Mouse (Mus musculus): Measurements from ENCODE around the gene Mypop. TPM values are rescaled to one million over a fixed set of nuclear protein-coding genes. Genes with fewer than 3 reads are reported as not detected.
A peak's percentile ranks its signal among the peaks of the same experiment; 100 is the strongest.

Gene Mypop
- polyA plus RNA-seq, 1 experiment from 2014 or later, result 4.0 TPM

DNA sequence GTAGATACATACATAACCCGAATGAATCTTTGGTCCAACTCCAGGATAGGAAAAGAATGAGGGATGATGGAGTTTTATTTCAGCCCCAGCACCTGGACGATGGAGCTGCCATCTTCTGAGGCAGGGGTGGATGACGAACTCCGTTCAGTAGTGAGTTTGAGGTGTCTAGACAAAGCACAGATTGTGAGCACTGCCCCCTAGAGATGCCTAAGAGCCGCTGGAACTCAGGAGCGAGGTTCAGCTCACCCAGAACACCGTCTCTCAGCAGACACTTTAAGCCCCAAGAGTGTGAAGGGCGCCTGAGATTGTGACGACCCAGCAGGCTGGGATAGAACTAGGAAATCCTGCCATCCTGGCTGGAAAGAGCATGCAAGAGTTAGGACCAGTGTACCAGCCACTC, 7.8 kb downstream of the Mypop start:
- Histone ChIP-seq H3K4me1 (peaks cover 34% of the 10 kb centered on the region), H3K4me3 (no peak overlapping the region), H3K9me3 (replicated peaks) (no peaks in the 10 kb centered on the region), H3K36me3 (peaks cover 18% of the 10 kb centered on the region), H3K27me3 (ENCODE audit: low read depth, poor library complexity, severe bottlenecking) (peaks cover 6% of the 10 kb centered on the region), H3K27ac (no peak overlapping the region)
- WGBS, result 55% methylated on average over 9 of the region's 9 CpGs
- DNase-seq (ENCODE audit: low spot score), result no peak

DNA sequence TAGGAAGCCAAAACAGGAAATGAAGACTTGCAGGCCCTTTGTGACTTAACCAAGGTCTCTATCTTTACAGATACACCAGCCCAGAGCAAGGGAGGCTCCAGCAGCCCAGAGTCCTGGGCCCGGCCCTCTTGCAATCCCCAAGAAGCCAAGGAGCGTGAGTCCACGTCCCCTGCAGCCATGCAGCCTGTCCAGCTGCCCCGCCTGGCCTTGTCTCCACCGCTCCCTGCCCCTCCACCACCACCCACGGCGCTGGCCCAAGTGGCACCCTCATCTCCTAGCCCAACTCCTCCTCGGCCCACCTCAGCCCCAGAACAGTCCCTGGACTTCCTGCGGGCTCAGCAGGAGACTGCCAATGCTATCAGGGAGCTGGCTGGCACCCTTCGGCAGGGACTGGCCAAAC, 9.4 kb downstream of the Mypop start:
- Histone ChIP-seq H3K9me3 (replicated peaks) (no peaks in the 10 kb centered on the region), H3K4me1 (peaks cover 46% of the 10 kb centered on the region), H3K4me3 (peak overlapping the region; percentile 46), H3K36me3 (peaks cover 25% of the 10 kb centered on the region), H3K27me3 (ENCODE audit: low read depth, poor library complexity, severe bottlenecking) (no peaks in the 10 kb centered on the region), H3K27ac (peak overlapping the region; percentile 80)
- no peak for DNase-seq (ENCODE audit: low spot score)
- 52% methylated on average over 10 of the region's 10 CpGs for WGBS

DNA sequence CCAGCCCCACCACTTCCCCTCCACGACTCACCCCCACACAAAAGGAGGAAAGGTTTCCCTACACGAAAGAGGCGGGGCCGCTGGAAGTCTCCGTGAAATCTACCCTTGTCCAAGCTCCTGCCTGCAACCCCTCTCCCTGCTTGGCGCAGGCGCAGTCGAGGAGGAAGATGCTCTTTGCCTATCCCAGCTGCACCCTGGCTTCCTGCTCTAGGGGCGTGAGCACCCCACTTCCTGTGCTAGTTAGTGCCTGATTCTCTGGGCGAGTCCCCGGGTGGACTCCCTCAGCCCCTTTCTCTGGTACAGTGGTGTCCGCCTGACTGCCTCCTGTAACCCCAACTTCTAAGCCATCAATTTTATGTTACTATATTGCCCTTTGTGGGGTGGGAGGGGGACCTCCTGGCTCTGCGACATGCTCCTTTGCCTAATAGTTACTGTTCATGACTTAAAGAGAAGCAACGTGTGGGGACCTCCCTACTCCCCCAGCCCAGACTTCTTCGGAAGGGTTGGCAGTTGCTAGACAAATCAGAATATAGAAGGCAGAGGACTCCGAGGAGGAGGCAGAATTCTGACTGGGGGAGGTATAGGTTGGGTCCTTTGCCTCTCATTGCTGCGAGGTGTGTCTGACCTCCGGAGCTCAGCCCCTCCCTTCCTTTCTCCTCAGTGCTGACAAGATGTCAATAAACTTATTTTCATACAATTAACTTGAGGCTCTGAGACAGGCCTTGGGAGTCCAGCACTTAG, 10.2 kb downstream of the Mypop start:
- DNase-seq (ENCODE audit: low spot score), result no peak
- no peaks in the 10 kb centered on the region for H3K27me3 ChIP-seq (ENCODE audit: low read depth, poor library complexity, severe bottlenecking)
- H3K4me3 ChIP-seq, result peak overlapping the region; percentile 46
- H3K27ac ChIP-seq, result peak overlapping the region; percentile 80
- peaks cover 55% of the 10 kb centered on the region for H3K4me1 ChIP-seq
- H3K36me3 ChIP-seq, result peaks cover 28% of the 10 kb centered on the region
- 31% methylated on average over 18 of the region's 18 CpGs for WGBS
- no peaks in the 10 kb centered on the region for H3K9me3 ChIP-seq (replicated peaks)

DNA sequence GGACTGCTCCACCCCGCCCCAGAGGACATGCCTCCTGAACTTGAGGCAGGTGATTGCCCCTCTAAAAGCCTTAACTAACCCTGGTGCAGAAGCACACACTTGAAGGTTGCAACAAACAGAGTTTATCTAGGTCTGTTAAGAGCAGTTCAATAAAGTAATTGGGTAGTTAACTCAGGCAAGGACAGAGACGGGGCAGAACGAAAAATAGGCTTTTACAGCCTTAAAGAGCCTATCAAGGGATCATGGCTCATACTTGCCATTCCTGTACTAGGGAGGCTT, 10.7 kb downstream of the Mypop start:
- 53% methylated on average over 3 of the region's 3 CpGs for WGBS
- H3K4me3 ChIP-seq, result no peak overlapping the region; the same call in 1 of the 2 replicates
- H3K9me3 ChIP-seq (replicated peaks), result no peaks in the 10 kb centered on the region
- H3K27me3 ChIP-seq (ENCODE audit: low read depth, poor library complexity, severe bottlenecking), result no peaks in the 10 kb centered on the region
- peaks cover 60% of the 10 kb centered on the region for H3K4me1 ChIP-seq
- no peak for DNase-seq (ENCODE audit: low spot score)
- peaks cover 28% of the 10 kb centered on the region for H3K36me3 ChIP-seq
- no peak overlapping the region; the same call in 1 of the 2 replicates for H3K27ac ChIP-seq

DNA sequence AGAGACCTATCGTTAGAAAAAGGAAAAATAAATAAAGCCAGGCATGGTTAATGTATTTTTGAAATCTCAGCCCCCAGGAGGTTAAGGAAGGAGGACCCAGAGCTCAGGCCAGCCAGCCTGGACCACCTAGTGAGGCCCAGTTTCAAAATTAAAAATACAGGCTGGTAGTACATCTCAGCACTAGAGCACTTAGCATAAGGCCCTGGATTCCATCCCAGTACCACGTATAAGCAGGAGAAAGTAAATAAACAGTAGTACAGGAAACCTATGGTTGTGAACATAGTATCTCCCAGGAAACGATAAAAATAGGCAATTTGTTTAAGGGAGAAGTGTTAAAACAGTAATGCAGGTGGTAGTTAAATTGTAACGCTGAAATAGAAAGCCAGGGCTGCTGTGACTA, 11.1 kb downstream of the Mypop start:
- Histone ChIP-seq H3K27me3 (ENCODE audit: low read depth, poor library complexity, severe bottlenecking) (no peaks in the 10 kb centered on the region), H3K4me3 (peak overlapping the region; percentile 53), H3K27ac (peak overlapping the region; percentile 87), H3K36me3 (peaks cover 32% of the 10 kb centered on the region), H3K9me3 (replicated peaks) (no peaks in the 10 kb centered on the region), H3K4me1 (peaks cover 63% of the 10 kb centered on the region)
- DNase-seq (ENCODE audit: low spot score), result no peak
- WGBS, result 37% methylated on average over 4 of the region's 4 CpGs

DNA sequence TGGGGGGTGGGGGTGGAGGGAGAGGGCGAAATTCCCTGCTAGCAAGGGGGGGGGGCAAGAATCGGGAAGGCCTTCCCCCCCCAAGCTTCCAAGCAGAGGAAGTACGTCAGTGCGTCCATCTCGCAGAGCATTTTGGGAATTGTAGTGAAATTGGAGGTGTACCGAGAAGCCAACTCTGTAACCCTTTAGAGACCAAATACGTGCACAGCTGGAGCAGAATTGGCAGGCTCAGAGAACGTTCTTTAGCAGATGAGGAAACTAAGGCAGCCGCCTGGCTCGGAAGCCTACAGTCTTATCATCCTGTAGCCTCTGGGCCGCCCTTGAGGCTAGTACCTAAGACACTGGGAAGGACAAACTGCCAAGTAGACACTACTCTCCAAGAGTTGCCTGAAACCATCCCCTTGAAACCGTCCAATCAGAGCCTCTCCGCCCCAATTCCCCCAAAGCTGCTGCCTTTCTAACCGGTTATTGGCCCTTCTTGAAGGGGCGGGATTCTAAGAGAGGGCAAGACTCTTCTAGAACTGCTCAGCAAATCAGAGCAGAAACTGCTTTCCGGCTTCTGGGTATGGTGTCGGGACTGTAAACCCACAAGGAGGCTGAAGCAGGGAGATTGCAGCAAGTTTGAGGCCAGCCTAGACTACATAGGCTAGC, 11.9 kb downstream of the Mypop start:
- Histone ChIP-seq H3K9me3 (replicated peaks) (no peaks in the 10 kb centered on the region), H3K4me1 (peaks cover 72% of the 10 kb centered on the region), H3K27ac (peak overlapping the region; percentile 87), H3K4me3 (peak overlapping the region; percentile 53), H3K27me3 (ENCODE audit: low read depth, poor library complexity, severe bottlenecking) (no peaks in the 10 kb centered on the region), H3K36me3 (peaks cover 32% of the 10 kb centered on the region)
- 3% methylated on average over 17 of the region's 17 CpGs for WGBS
- DNase-seq (ENCODE audit: low spot score), result peak; percentile 80

DNA sequence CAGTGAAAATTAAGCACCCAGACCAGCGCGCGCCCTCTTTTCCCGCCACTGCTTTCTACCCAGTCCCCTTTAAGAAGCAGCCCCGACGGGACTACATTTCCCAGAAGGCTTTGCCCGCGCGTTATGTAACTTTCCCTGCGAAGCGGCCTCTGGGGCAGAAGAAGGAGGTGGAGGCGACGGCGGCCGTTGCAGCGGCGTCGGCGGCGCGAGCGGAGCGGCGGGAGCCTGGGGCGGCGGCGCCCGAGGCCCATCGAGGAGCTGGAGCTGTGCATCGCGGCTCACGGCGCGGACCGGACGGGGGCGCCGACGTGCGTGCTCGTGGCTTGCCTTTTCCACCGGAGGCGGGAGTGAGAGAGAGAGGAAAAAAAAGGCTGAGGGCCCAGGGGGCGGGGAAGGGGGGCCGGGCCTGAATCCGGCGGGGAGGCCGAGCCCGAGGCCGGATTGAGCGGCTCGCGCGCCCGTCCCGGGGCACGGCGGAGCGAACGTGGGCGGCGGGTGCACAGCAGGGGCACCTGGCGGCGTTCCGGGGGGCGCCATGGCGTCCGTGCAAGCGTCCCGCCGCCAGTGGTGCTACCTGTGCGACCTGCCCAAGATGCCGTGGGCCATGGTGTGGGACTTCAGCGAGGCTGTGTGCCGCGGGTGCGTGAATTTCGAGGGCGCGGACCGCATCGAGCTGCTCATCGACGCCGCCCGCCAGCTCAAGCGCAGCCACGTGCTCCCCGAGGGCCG, 13.0 kb downstream of the Mypop start, which contains the start of gene Irf2bp1:
Gene Irf2bp1 (plus strand): TSS at position 143 of the 729 bp plus-strand sequence.
- Histone ChIP-seq H3K4me1 (peaks cover 73% of the 10 kb centered on the region), H3K27me3 (ENCODE audit: low read depth, poor library complexity, severe bottlenecking) (no peaks in the 10 kb centered on the region), H3K36me3 (peaks cover 34% of the 10 kb centered on the region), H3K9me3 (replicated peaks) (no peaks in the 10 kb centered on the region), H3K27ac (peak within 1 kb of the TSS; percentile 96), H3K4me3 (peak within 1 kb of the TSS; percentile 94)
- whole genome bisulfite sequencing, result 0% methylated on average over 83 of the region's 90 CpGs
- peak; percentile 95 for DNase-seq (ENCODE audit: low spot score)

DNA sequence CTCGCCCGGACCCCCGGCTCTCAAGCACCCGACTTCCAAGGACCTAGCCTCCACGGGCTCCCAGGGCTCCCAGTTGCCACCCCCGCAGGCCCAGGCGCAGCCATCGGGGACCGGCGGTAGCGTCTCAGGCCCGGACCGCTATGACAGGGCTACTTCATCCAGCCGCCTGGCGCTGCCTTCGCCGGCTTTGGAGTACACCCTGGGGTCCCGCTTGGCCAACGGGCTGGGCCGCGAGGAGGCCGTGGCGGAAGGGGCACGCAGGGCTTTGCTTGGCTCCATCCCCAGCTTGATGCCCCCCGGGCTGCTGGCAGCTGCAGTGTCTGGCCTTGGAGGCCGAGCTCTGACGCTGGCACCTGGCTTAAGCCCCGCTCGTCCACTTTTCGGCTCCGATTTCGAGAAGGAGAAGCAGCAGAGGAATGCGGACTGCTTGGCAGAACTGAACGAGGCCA, 13.6 kb downstream of the Mypop start:
- Histone ChIP-seq H3K9me3 (replicated peaks) (no peaks in the 10 kb centered on the region), H3K27ac (peak overlapping the region; percentile 96), H3K27me3 (ENCODE audit: low read depth, poor library complexity, severe bottlenecking) (no peaks in the 10 kb centered on the region), H3K4me1 (peaks cover 73% of the 10 kb centered on the region), H3K36me3 (peaks cover 34% of the 10 kb centered on the region), H3K4me3 (peak overlapping the region; percentile 94)
- peak; percentile 61 for DNase-seq (ENCODE audit: low spot score)
- 8% methylated on average over 34 of the region's 34 CpGs for WGBS

DNA sequence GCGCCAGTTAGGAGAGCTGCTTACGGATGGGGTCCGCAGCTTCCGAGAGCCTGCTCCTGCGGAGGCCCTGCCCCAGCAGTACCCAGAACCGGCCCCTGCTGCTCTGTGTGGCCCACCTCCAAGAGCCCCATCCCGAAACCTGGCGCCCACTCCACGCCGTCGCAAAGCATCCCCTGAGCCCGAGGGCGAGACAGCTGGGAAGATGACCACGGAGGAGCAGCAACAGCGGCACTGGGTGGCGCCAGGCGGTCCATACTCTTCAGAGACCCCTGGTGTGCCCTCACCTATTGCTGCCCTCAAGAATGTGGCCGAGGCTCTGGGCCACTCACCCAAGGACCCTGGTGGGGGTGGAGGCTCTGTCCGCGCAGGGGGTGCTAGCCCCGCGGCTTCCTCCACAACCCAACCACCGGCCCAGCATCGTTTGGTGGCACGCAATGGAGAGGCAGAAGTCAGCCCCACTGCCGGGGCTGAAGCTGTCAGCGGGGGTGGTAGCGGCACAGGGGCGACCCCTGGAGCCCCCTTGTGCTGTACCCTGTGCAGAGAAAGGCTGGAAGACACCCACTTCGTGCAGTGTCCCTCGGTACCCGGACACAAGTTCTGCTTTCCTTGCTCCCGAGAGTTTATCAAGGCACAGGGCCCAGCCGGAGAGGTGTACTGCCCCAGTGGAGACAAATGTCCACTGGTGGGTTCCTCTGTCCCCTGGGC, 14.5 kb downstream of the Mypop start:
- H3K4me1 ChIP-seq, result peaks cover 69% of the 10 kb centered on the region
- 83% methylated on average over 34 of the region's 34 CpGs for WGBS
- no peak overlapping the region for H3K27ac ChIP-seq

DNA sequence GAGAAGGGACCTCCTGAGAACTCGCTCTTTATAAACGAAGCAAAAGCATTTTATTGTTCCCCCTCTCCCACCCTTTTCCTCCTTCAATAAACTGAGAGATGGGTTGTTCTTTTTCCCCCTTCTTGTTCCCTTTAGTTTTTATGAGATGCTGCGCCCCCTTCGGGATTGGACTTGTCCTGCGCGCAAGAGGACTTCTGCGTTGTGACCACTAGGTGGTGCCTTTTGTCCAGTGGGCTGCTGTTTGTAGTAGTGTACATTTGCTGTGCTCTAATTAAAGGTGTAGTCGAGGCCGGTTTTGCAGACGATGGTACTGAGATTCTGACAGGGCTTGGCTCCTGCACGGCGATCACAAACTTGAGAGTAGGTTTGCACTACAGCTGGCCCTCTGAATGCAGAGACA, 15.4 kb downstream of the Mypop start:
- Histone ChIP-seq H3K36me3 (peaks cover 34% of the 10 kb centered on the region), H3K27me3 (ENCODE audit: low read depth, poor library complexity, severe bottlenecking) (no peaks in the 10 kb centered on the region), H3K9me3 (replicated peaks) (no peaks in the 10 kb centered on the region), H3K4me1 (peaks cover 60% of the 10 kb centered on the region), H3K4me3 (peak overlapping the region; percentile 94), H3K27ac (no peak overlapping the region)
- 11% methylated on average over 12 of the region's 12 CpGs for WGBS
- peak; percentile 80 for DNase-seq (ENCODE audit: low spot score)

More for the DNA sequence above, 14.5 kb downstream of the Mypop start:
- Histone ChIP-seq H3K27me3 (ENCODE audit: low read depth, poor library complexity, severe bottlenecking) (no peaks in the 10 kb centered on the region), H3K36me3 (peaks cover 34% of the 10 kb centered on the region), H3K9me3 (replicated peaks) (no peaks in the 10 kb centered on the region), H3K4me3 (peak overlapping the region; percentile 94)
- peak; percentile 31 for DNase-seq (ENCODE audit: low spot score)

DNA sequence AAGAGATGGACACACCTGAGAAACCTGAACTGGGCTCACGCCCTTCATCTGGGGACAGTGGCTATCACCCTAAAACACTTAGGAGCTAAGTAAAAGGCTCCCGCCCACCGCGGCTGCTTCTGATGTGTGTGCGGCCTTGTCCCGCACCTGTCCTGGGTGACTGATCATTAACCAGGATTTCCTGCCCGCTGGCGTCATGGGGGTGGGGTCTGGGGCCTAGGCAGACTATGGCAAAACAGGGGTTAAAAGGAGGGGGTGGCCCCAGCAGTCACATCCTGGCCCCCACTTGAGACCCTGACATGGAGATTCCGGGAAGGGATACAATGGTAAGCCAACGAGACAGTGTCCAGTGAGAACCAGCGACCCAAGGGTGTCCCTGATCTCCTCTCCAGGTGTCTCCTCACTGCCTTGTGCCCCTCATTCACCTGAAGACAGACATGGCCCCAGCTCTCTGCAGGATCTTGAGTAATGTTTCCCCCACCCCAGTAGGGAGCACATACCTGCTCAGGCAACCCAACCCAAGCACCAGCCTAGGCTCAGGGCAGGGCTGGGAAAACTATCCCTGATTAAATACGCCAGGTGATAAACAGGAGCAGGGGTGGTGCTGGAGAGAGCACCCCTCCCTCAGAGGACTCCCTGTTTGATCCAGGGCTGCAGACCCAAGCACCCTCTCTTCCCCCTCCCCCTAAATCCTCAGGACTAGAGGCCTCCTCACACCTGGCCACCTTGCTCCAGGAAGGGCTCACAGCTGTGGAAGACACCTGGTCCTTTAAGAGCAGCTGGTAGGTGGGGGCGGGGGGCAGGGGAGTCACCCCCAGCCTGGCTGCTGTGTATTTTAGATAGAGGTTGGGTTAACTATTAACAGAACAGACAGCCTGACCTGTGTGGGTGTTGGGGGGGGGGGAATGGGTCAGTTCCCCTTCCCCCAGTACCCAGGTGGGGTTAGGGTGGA, 16.3 kb downstream of the Mypop start:
- no peaks in the 10 kb centered on the region for H3K27me3 ChIP-seq (ENCODE audit: low read depth, poor library complexity, severe bottlenecking)
- peak; percentile 29 for DNase-seq (ENCODE audit: low spot score)
- WGBS, result 79% methylated on average over 13 of the region's 13 CpGs
- 0 out of 2 replicates have a peak overlapping the region, but pooled peaks have one; percentile 14 for H3K27ac ChIP-seq
- peaks cover 60% of the 10 kb centered on the region for H3K4me1 ChIP-seq
- H3K36me3 ChIP-seq, result peaks cover 34% of the 10 kb centered on the region
- H3K4me3 ChIP-seq, result peak overlapping the region; percentile 94; the same call in 1 of the 2 replicates
- H3K9me3 ChIP-seq (replicated peaks), result no peaks in the 10 kb centered on the region

DNA sequence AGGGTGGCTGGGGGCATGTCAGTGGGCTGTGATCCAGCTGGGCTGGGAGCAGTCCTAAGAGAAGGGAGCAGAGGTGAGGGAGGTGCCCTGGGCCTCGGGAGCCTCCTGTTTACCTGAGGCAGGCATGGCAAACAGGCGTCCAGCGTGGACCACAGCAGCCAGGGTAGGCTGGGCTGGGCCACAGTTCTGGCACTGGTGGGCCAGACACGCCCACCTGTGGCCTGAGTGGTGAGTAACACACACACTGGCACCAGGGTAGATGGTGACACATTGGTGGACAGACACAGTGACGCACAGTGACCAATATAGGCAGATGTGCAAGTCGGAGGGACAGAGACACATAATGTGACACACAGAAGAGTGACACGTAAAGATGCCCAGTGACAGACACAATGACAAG, 19.5 kb downstream of the Mypop start:
- Histone ChIP-seq H3K27ac (no peak overlapping the region), H3K36me3 (peaks cover 26% of the 10 kb centered on the region), H3K9me3 (replicated peaks) (no peaks in the 10 kb centered on the region), H3K27me3 (ENCODE audit: low read depth, poor library complexity, severe bottlenecking) (no peaks in the 10 kb centered on the region), H3K4me1 (peaks cover 48% of the 10 kb centered on the region), H3K4me3 (no peak overlapping the region)
- DNase-seq (ENCODE audit: low spot score), result peak; percentile 28
- WGBS, result 87% methylated on average over 7 of the region's 7 CpGs

Data from limb, embryonic 10.5 days (tissue).